Mouse (Mus musculus) heart, postnatal 25 days (tissue): ENCODE data around the gene Nek6. TPM values are rescaled to one million over a fixed set of nuclear protein-coding genes. Genes with fewer than 3 reads are reported as not detected.
A peak's percentile ranks its signal among the peaks of the same experiment; 100 is the strongest.

ENCODE experiments used
- DNase-seq: peaks from one replicate; pipeline ENCODE4 v3.0.0; 2022; ENCODE audit warnings: low spot score
- intact Hi-C: fragments of 180-260 bp; cut with DNase I; formaldehyde crosslinking; loops from one replicate; pipeline ENCODE4 v1.15.1; 2025
- total RNA-seq, 2 experiments: library from RNA; stranded (reverse); gene quantifications; 2 replicates each; pipeline ENCODE4 v1.2.3; 2021

Gene Nek6
- total RNA-seq, result 1 to 10 TPM; 3.4 to 4.3 TPM

DNA sequence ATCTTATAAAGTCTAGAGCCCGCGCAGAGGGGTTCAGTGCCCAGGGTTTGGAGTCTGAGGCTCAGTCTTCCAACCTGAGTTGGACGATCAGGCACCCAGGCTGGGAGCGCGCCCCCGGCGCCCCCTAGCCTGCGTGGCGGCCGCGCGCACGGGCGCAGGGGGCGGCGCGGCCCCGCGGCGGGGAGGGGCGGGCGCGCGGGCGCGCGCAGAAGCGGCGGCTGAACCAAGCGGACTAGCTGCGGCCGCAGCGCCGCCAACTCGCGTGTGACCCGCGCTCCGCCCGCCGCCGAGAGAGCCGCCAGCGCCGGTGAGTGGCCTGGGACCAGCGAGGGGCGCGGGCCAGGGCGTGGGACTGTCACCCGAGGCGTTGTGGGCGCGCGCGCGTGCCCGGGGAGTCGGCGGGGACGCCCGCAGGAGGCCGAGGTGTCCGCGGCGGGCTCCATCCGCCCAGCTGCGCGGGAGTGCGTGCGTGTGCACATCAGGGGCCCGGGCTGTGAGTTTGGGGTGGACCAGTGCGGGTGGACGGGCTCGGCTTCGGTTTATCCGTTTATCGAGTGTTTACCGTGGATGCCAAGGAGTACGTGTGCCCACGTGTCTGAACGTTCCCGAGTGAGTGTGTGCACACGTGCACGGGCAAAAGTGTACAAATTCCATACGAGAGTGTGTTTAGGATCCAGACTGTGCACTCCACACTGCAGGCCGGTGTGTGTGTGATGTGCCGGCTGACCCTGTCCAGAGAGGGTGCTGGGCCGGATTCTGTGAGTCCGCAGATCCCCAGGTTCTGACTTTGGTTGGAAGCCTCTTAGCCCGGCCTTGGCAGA lies at the start of gene Nek6:
Gene Nek6, plus strand, starts transcription at position 157 of the 821 bp plus-strand sequence.
- DNase-seq, result peak; percentile 48
- intact Hi-C loops, result loop anchor here (5.0 kb wide), 1 partner anchor 159 kb away; no protein-coding TSS in a partner anchor

DNA sequence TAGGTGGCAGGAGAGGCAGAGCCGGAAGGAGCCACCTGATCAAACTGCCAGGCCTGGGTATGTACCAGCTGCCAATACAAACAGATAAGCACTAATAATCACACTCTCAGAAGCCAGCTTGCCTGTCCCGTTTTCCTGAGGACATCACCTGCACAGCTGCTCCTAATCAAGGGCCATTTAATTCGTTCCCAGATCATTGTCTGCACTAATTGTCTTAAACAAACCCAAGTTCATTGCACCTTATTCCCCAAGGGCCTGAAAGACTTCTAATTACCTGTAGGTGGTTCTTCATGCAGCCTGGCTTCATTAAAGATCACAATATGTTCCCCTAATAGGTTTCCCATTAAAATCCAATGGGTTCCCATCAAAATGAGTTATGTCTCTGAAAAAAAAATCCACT lies 49.1 kb upstream of the Nek6 start:
- intact Hi-C loops, result no loop called here
- DNase-seq, result no peak

DNA sequence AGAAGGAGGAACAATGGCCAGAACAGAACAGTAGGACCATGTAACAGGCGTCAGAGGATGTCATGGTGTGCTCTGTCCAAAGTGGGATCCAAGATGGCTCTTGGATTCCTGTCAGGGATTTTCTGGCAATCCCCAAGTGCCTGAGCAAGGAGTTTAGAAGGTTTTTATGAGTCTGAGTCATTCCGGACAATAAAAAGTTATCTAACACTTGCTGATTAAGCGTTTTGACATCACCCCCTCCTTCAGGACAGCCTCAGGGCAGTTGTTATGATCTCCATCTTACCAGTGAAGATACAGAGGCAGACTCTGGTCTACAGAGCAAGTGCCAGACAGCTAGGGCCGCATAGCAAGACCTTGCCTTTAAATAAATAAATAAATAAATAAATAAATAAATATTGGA lies 42.6 kb upstream of the Nek6 start:
- no peak for DNase-seq
- intact Hi-C loops, result no loop called here

DNA sequence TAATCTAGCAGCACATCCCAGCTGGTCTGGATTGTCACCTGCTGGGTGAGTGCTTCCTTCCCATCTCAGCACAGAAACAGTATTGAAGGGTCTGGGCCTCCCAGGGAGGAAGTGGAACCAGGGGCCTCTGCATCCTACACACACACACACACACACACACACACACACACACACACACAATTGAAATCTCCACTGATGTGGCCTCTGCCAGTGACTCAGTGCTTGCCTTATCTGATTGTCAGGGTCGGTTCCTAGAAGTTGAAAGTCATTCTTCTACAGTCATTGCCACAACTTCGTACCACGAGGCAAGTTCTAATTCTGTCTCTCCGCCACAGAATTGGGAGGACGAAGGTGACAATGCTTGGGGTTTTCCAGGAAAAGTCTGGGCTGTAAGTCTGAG lies 39.7 kb upstream of the Nek6 start:
- intact Hi-C loops, result no loop called here
- no peak for DNase-seq

DNA sequence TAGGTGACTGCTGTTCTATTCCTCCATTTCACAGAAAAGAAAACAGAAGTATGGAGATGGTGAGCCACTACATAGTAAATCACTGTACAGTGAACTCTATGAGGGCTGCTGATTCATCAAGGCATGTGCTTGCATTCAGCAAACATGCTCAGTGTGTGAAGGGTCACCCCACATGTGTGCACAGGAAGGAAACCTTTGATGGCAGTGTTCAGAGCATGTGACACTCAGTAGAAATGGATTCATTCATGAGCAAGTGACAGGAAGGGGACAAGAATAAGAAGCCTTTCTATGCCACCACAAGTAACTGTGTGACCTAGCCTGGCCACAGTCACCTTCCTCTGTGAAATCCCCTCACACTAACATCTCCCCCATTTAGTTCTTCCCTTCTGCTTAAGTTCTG lies 38.6 kb upstream of the Nek6 start:
- DNase-seq, result no peak
- intact Hi-C loops, result no loop called here

DNA sequence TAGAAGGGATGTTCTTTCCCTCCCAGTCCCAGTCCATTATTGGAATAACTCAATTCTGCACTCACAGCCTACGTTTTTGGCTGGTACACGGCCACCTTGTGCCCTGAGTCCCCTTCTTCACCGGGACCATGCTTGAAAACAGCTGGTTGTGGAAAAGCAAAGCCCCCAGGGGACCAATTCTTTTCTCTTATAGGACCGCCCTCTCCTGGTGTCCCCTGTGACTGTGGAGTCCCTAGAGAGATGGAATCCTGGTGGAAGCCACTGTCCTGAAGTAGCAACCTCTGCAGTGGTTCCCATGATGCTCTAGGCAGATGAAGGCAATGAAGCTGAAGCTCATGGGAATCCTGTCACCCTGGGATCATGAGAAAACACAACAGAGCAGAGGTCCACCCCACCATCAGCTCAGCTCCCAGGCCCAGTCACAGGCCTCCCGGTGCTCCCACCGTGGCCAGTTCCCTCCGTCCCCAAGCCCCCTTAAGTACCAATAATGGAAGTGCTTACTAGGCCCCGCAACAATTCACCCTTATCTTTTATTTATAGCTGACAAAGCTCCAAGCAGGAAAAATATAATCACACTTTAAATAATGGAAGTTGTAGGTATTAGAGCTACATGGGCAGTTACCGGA lies 34.5 kb upstream of the Nek6 start:
- intact Hi-C loops, result no loop called here
- no peak for DNase-seq

DNA sequence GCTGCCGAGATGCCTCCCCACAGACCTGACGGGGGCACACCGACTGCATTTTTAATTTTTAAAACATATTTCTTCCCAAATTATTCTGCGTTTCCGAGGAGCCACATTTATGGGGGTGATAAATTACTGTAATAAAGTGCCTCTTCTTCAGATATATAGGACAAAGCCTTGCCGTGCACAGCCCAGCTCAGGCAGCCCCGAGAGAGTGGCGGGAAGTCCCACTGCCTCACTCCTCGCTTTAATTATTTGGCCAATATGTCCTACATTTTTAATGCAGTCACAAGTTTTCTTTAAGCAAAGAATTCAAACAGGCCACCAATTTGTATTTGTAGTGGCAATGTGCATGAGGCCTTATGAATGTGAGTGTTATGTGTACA lies 34.0 kb upstream of the Nek6 start:
- no peak for DNase-seq
- intact Hi-C loops, result no loop called here

DNA sequence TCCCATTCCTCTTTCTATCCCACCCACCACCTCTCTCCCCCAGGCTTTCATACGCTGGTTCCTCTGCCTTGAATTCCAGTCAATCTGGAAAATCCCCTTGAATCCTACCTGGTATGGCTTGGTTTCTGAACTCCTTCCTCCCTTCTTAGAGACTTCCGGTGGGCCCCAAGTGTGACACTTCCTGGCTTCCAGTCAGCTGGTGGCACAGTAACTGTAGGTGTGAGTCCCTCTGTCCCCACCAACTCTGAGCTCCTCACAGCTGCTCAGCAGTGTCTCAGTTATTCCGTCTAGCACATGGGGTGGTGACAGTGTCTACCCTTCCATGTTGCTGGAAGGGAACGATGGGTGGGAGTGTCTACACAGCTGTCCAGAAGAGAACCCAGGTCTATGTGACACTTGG lies 32.8 kb upstream of the Nek6 start:
- intact Hi-C loops, result no loop called here
- DNase-seq, result no peak

DNA sequence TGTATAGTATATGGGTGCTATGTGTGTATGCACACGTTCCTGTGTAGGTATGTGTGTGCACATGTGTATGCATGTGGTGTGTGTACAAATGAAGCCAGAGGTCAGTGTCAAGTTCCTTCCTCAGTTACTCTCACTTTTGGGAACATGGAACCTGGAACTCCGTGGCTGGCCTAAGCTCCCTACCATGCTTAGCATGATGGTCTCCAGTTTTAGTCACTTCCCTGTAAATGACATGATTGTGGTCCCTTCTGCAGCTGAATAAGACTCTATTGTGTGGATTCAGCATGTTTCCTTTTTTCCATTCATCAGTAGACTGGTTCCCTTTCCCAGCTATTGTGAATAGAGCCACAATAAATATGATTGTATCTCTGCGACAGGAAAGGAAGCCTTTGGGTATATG lies 31.9 kb upstream of the Nek6 start:
- no peak for DNase-seq

DNA sequence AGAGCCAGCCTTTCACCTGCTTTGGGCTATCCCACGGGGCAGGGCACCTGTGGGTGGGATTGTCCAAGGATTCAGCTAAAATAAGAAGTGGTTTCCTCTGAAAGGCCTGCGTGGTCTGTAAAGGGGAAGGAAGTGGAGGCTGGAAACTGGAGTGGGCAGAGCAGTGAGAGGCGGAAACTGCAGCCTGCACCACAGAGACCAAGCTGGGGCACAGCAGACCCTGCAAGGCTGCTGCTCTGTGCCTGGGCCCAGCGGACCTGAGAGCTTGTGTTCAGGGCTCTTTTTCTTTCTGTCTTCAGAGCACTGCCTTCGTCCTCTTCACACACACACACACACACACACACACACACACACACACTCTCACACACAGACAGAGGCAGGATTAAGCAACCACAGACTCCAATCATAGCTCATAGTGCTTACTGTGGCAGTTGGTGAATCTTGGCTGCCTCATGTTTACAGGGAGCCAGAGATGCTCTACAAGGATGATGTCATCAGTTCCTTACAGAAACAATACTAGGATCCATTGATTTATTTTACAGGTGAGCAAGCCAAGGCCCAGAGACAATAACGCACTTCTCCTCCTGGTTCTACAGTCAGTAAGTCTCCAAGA lies 30.2 kb upstream of the Nek6 start:
- no peak for DNase-seq
- intact Hi-C loops, result no loop called here

More for the DNA sequence above, 31.9 kb upstream of the Nek6 start:
- intact Hi-C loops, result no loop called here

DNA sequence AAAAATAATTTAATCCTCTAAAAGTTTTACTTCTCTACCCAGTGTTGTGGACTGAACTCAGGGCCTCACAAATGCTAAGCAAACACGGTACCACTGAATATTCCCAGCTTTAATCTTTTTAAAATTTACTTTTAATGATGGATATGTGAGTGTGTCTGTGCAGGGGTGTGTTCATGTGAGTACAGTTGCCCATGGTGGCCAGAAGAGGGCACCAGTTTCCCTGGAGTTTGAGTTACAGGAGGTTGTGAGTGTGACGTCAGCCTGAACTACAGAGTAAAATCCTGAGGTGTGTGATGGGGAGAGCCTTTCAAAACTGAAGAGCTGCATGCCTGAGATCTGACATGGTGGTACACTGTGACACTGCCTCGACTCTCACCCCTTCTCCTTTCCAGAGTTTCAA lies 29.3 kb upstream of the Nek6 start:
- intact Hi-C loops, result no loop called here
- no peak for DNase-seq

DNA sequence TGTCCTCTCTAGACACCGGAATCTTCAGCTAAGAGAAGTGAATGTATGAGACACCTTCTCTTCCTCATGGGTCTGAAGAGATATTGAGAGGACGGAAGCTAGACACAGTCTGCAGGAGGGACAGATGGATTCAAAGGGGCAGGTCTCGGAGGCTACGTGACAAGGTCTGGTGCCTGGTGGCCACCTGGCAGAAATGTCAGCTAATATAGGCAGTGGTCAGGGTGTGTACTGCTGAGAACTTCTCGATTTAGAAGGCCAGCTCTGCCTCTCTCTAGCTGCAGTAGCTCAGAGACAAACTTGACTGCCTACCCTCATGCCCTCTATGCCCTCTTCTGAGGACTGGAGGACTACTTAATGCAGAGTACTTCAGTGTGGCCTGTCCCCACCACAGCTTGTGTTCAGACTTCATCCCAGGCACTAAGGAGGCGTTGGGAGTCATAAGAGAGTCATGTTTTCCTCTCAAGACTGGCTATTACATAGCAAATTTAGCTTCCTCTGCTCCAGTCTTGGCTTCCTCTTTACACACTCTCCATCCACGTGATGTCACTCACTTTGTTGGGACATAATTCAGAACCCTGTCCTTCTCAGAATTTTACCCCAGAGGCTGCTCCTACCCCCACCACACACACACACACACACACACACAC lies 28.3 kb upstream of the Nek6 start:
- intact Hi-C loops, result no loop called here
- DNase-seq, result no peak

DNA sequence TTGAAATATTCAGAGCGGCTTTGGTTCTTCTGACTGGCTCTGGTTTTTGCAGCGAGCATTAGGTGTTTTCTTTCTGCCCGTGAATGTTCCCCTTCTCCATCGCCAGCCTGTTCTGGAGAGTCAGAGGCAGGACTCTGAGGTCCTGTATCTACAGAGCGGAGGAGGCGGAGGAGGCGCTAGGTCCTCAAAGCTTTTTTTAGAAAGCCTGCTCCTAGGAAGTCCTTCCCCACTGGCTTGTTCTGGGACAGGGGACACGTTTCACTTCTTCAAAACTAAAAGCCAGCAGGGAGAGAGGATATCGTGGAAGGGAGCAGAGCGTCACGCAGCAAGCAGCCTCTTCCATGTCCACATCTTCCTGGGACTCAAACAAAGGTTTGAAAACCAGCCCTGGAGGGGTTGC lies 26.9 kb upstream of the Nek6 start:
- intact Hi-C loops, result no loop called here
- no peak for DNase-seq

DNA sequence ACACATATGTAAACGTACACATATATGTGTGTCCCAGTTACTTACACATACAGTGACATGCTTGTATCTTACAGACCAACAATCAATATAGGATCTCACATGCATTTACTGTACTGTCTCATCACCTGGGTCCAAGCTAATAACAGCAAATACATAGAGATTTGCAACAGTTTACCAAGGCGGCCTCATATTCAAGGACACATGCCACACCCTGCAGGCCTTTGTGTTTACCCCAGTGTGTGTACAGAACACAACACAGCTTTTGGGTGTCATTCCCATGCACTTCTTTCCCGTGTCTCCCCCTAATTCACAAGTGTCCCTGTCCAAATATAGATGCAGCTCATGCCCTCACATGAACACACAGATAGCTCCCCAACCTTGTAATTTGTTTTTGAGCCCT lies 26.0 kb upstream of the Nek6 start:
- intact Hi-C loops, result loop anchor here (5.0 kb wide), 1 partner anchor 47 kb away; no protein-coding TSS in a partner anchor
- DNase-seq, result no peak

DNA sequence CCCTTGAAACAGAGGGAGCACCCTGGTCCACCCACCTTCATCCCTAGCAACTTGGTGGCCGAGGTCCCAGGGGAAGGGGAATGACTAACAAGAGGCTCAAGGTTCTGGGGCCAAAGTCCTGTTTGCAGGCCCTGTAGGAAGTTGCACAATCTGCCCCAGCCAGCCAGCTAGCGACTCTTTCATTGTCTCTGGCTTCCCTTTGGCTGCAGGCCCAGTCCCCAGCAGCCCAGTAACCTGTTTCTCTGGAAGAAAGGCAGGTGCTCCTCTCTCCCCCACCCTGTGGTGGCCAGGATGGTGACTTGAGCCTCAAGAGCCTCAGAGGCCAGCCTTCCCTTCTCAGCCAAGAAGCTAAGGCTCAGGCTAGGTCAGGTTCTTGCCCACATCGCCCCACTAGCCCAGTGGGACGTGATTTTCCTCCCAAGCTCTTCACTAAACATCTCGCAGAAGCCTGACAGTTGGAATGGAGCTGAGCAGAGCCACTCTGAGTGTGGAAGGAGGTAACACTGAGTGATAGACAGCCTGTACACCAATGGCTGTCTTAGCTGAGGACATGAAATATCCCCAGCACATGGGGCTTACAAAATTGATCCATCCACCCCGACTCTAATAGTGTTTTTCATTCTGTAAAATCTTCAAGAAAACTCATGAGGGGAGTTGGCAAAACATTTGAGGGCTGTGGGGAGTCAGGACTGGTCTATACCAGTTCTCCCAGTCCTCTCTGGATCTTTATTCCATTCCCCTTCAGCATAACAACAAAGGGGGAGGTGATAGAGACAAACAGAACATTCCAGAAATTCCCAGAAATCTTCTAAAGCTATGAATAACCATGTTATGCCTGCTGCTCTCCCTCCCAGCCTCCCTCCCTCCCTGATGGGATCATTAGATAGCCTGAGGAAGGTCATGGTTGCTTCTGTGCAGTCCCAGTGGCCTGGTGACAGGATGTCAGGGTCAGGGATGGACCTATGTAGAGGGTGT lies 25.2 kb upstream of the Nek6 start:
- intact Hi-C loops, result loop anchor here (5.0 kb wide), 1 partner anchor 46 kb away; no protein-coding TSS in a partner anchor
- peak; percentile 79 for DNase-seq

DNA sequence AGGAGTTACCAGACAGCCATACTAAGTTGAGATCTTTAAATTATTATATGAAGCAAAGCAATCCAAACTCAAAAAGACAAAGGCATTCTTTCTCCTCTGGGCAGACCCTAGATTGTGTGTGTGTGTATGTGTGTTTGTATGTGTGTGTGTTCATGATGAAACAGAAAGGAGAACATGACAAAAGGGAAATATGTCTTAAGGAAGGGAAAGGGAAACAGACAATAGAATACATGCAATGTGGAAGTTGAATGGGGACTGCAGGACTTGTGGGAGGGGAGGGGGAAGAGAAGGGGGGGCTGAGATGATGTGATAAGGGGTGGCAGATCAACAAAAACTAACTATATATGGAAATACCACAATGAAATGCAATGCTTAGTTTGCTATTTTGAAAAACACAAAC lies 13.8 kb upstream of the Nek6 start:
- DNase-seq, result no peak
- intact Hi-C loops, result no loop called here

DNA sequence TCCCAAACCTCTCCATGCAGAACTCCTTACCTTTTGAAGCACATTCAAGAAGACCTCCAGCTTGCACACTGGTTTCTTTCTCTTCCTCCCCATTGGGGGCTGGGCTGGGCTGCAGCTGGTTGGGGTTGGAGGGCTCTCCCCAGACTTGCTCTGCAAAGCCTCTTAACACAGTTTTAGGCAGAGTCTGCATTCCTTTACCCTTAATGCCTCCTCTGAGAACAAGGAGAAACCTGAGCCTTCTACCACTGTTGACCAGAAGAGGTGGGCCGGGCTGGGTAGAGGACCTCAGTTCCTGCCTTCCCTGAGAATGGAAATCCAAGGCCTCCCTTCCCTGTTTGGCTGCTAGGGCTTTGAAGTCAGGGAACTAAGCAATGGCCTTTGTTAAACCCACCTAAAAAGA lies 9.8 kb upstream of the Nek6 start:
- intact Hi-C loops, result no loop called here
- DNase-seq, result no peak

DNA sequence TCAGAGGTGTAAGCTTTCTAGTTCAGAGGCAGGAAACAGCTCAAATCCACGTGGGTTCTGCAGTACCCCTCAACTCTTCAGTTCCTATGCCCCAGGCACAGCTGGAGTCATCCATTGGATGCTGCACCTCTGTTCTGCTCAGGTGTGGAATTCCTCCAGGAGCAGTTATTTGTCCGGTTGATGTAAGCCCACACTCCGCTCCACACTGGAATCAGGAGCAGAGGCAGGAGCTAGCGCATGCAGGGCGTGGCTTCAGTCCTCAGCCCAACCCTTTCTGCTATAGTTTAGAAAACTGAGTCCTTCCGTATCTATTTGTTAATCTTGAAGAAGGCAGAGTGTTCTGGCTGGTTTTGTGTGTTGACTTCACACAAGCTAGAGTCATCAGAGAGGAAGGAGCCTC lies 9.3 kb upstream of the Nek6 start:
- intact Hi-C loops, result no loop called here
- no peak for DNase-seq

DNA sequence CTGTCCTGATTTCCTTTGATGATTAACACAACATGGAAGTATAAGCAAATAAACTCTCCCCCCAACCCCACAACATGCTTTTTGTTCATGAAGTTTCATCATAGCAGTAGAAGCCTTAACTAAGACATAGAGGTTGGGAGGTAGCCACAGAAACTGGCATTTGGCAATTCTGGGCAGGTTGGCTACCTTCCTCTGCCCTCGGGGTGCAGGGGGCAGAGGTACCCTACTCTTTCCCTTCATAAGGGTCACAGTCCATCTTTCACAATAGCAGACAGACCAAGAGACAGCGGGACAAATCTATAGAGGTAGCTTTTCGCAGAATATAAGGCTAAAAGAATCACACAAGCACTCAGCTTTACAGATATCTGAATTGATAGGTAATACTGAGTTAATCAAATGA lies 8.7 kb upstream of the Nek6 start:
- DNase-seq, result no peak
- intact Hi-C loops, result no loop called here

DNA sequence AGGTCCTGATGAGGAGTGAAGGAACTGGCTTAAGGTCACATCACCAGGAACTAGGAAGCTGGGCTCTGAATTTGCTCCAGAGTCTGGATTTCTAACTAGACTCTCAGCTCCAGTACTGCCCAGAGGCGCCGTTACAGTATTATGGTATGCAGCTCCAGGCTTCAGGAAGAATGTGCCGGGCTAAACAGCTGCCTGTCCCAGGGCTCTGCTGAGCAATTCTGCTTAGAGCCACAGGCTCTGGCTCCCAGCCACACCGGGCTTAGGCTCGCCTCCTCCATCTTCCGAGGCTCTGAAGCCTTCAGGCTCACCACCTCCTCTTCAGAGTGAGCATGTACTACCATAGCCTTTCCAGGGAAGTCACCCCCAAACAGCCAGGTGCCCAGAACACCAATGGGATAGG lies 7.1 kb upstream of the Nek6 start:
- intact Hi-C loops, result no loop called here
- no peak for DNase-seq
